Mouse (Mus musculus) T-helper 1 cell (primary cell): Measurements from ENCODE around the gene Gm13030.
"Not testable (repeated sequence)": the region's sequence is repeated elsewhere in the genome, so short reads cannot be mapped to it uniquely, and the experiment has no call there.

ENCODE experiments used
- in situ Hi-C: fragments of 300-600 bp; cut with MboI, MseI; formaldehyde crosslinking; loops from one replicate; pipeline ENCODE4 v1.15.1; 2025; ENCODE audit warnings: high pct_unique_total_duplicates

Gm13030 gene

GRCm38 (mm10) chr4:138865991-138866390 is 7.8 kb downstream of the Gm13030 start:
- in situ Hi-C loops, result no loop called here

- in situ Hi-C loops, result no loop called here
Observed at GRCm38 (mm10) chr4:138865092-138865491, 8.7 kb downstream of the Gm13030 start.

GRCm38 (mm10) chr4:138863344-138863998 is 10.3 kb downstream of the Gm13030 start, which contains the start of gene Pla2g5:
Gene Pla2g5, minus strand, starts transcription at chr4:138863482.
- in situ Hi-C loops, result no loop called here

- in situ Hi-C loops, result loop anchor here (10.0 kb wide), 1 partner anchor 415 kb away; no protein-coding TSS in a partner anchor
Observed at GRCm38 (mm10) chr4:138859728-138860127, 14.0 kb downstream of the Gm13030 start.

- in situ Hi-C loops, result loop anchor here (10.0 kb wide), 1 partner anchor 414 kb away; no protein-coding TSS in a partner anchor
Observed at GRCm38 (mm10) chr4:138859245-138859644, 14.5 kb downstream of the Gm13030 start.

- in situ Hi-C loops, result loop anchor here (10.0 kb wide), 1 partner anchor 414 kb away; no protein-coding TSS in a partner anchor
Observed at GRCm38 (mm10) chr4:138858446-138858845, 15.3 kb downstream of the Gm13030 start.

GRCm38 (mm10) chr4:138857576-138857975 is 16.2 kb downstream of the Gm13030 start:
- in situ Hi-C loops, result loop anchor here (10.0 kb wide), 1 partner anchor 413 kb away; no protein-coding TSS in a partner anchor

- in situ Hi-C loops, result loop anchor here (10.0 kb wide), 1 partner anchor 412 kb away; no protein-coding TSS in a partner anchor
Observed at GRCm38 (mm10) chr4:138856491-138856890, 17.3 kb downstream of the Gm13030 start.

- in situ Hi-C loops, result loop anchor here (10.0 kb wide), 1 partner anchor 410 kb away; no protein-coding TSS in a partner anchor
Observed at GRCm38 (mm10) chr4:138855092-138855632, 18.6 kb downstream of the Gm13030 start.

GRCm38 (mm10) chr4:138852961-138853360 is 20.8 kb downstream of the Gm13030 start:
- in situ Hi-C loops, result loop anchor here (10.0 kb wide), 1 partner anchor 408 kb away; no protein-coding TSS in a partner anchor

GRCm38 (mm10) chr4:138851463-138851862 is 22.3 kb downstream of the Gm13030 start:
- in situ Hi-C loops, result loop anchor here (10.0 kb wide), 1 partner anchor 407 kb away; no protein-coding TSS in a partner anchor

- in situ Hi-C loops, result no loop called here
Observed at GRCm38 (mm10) chr4:138841386-138841785, 32.4 kb downstream of the Gm13030 start.

- in situ Hi-C loops, result no loop called here
Observed at GRCm38 (mm10) chr4:138840726-138841125, 33.0 kb downstream of the Gm13030 start.

GRCm38 (mm10) chr4:138839806-138840205 is 34.0 kb downstream of the Gm13030 start:
- in situ Hi-C loops, result no loop called here

GRCm38 (mm10) chr4:138827147-138827546 is 46.6 kb downstream of the Gm13030 start:
- in situ Hi-C loops, result no loop called here

GRCm38 (mm10) chr4:138825751-138826567 is 47.8 kb downstream of the Gm13030 start:
- in situ Hi-C loops, result no loop called here

GRCm38 (mm10) chr4:138824660-138825059 is 49.1 kb downstream of the Gm13030 start:
- in situ Hi-C loops, result no loop called here

GRCm38 (mm10) chr4:138824161-138824560 is 49.6 kb downstream of the Gm13030 start:
- in situ Hi-C loops, result not testable (repeated sequence)

- in situ Hi-C loops, result no loop called here
Observed at GRCm38 (mm10) chr4:138821036-138821435, 52.7 kb downstream of the Gm13030 start.
